Mouse (Mus musculus) spleen, adult 2 months (tissue): ENCODE measurements around the gene Zscan21.

Experiments used
- CTCF ChIP-seq: fragments of 200-500 bp; IDR thresholded peaks from 2 replicates; pipeline ENCODE4 v1.5.1; 2011; ENCODE audit warnings: mild to moderate bottlenecking, inconsistent platforms; ENCODE audit not compliant: insufficient read depth, insufficient read length, insufficient replicate concordance; ENCODE audit errors: extremely low read depth
- POLR2A ChIP-seq: fragments of 200-500 bp; IDR thresholded peaks from 2 replicates; pipeline ENCODE4 v1.6.1; 2011; ENCODE audit warnings: low read depth, low read length, inconsistent platforms

GRCm38 (mm10) chr5:138084507-138084906 is 32.2 kb upstream of the Zscan21 start:
- no peak for TF ChIP-seq CTCF
- TF ChIP-seq POLR2A, result no peak
